Mouse (Mus musculus): Measurements from ENCODE around the gene Gm49320.

The Gm49320 gene

DNA sequence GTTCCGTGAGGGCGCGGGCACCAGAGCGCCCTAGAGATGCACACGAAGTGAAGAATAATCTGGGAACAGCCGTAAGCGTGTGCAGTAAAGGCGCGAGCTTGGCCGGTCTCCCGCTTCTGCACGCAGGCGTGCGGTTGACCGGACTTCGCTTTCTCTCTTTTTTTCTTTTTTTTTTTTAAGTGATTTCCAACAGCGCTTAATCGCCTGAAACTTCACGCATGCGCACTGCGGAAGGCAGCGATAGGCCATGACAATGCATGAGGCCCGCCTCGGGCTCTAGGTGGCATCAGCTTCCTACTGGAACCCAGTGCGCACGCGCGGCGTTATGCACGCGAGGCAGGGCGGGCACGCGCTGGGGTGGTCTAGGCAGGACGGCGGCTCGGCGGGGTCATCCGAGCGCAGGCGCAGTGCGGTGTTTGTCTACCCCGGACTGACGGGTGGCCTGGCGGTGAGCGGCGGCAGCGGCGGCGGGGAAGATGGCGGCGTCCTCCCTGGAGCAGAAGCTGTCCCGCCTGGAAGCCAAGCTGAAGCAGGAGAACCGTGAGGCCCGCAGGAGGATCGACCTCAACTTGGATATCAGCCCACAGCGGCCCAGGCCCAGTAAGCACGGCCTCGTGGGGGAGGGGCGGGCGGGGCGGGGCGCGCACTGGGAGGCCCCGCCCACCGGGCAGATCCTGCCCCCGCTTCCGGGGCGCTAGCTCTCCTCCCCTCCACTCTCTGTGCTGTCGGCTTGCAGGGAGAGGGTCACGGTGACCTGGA is at the start of gene Gm49320, which contains the start of gene Map2k7:
Gm49320 (plus strand) TSS at position 432 of the 759 bp plus-strand sequence.
Map2k7 (plus strand) TSS at position 307 of the 759 bp plus-strand sequence.
- peak; percentile 100 for DNase-seq

GRCm38 (mm10) chr8:4189031-4189722 is 49.5 kb upstream of the Gm49320 start:
- no peak for DNase-seq

- DNase-seq: no peak
Measured at GRCm38 (mm10) chr8:4192305-4192704, 46.4 kb upstream of the Gm49320 start.

GRCm38 (mm10) chr8:4192807-4193587 is 45.7 kb upstream of the Gm49320 start:
- DNase-seq: peak; percentile 98

DNA sequence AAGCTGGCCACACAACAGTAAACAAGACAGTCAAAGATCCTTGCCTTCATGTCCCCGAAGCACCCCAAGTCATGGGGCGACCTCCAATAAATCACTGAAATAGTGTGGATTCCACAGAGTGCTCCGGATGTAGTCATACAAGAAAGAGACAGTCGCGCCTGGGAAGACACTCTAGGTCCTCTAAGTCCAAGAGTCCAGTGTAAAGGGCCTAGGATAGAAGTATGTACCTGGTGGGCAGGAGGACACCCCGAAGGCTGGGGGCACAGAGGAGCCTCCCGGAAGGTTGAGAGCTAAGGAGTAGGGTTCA is 45.1 kb upstream of the Gm49320 start:
- no peak for DNase-seq

GRCm38 (mm10) chr8:4201321-4201720 is 37.3 kb upstream of the Gm49320 start:
- DNase-seq: no peak

- no peak for DNase-seq
Measured at GRCm38 (mm10) chr8:4205246-4206123, 33.2 kb upstream of the Gm49320 start.

DNA sequence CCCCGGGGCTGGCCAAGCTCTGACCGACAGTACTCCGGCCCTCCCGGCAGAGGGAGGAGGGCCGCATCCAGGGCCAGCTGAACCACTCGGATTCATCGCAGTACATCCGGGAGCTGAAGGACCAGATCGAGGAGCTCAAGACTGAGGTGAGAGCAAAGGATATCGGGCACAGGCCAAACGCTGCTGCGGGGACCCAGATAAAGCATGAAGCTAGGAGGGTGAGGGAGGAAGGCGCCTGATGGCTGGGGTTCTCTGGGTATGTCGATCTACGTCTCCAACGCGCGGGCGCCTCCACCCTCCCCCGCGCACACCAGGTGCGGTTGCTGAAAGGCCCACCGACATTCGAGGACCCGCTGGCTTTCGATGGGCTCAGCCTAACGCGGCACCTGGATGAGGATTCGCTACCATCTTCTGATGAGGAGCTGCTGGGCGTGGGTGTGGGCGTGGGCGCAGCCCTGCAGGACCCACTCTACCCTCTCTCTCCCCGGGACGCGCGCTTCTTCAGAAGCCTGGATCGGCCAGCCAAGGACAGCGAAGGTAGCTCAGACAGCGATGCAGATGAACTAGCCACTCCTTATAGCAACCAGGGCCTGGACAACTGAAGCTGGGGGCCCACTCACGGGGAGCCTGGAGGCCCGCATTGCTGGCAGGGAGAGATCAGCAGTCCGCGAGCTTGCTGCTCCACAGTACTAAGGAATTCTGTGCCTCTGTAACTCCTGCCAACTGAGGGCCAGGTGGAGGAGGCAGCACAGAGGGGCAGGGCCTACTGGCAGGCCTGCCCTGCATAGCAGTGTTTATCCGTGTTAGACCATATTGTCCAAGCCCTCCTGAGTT is 32.3 kb upstream of the Gm49320 start:
- DNase-seq: no peak

DNA sequence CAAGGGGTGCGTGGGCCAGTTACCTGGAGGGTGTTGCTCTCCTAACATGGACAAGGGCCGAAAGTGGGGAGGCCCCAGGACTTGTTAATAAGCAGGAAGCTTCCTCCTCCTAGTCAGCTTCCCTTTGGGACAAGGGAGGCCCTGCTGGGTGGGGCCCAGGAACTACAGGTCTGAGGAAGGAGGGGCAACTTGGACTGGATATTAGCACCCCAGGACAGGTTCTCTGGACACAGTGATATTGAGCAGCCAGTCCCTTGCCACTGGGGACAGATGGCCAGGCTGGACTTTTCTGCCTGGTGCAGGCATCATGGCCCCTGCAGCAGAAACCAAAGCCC is 31.7 kb upstream of the Gm49320 start:
- no peak for DNase-seq

DNA sequence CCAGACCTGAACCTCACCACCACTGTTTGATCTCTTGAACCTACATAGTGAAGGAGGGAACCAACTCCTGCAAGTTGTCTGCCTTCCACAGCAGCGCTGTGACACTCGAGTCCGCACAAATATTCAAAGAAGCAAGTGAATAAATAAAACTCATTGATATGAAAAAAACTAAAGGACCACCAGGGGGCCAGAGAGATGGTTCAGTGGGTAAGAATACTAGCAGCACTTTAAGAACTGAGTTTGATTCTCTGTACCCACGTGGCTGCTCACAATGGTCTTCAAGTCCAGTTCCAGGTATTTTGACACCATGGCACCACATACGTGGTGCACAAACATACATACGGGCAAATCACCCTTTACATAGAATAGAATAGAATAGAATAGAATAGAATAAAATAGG is 27.6 kb upstream of the Gm49320 start:
- DNase-seq: no peak

GRCm38 (mm10) chr8:4212809-4213209 is 25.9 kb upstream of the Gm49320 start:
- DNase-seq: no peak

- DNase-seq: peak; percentile 96
Measured at GRCm38 (mm10) chr8:4213210-4214005, 25.3 kb upstream of the Gm49320 start.

DNA sequence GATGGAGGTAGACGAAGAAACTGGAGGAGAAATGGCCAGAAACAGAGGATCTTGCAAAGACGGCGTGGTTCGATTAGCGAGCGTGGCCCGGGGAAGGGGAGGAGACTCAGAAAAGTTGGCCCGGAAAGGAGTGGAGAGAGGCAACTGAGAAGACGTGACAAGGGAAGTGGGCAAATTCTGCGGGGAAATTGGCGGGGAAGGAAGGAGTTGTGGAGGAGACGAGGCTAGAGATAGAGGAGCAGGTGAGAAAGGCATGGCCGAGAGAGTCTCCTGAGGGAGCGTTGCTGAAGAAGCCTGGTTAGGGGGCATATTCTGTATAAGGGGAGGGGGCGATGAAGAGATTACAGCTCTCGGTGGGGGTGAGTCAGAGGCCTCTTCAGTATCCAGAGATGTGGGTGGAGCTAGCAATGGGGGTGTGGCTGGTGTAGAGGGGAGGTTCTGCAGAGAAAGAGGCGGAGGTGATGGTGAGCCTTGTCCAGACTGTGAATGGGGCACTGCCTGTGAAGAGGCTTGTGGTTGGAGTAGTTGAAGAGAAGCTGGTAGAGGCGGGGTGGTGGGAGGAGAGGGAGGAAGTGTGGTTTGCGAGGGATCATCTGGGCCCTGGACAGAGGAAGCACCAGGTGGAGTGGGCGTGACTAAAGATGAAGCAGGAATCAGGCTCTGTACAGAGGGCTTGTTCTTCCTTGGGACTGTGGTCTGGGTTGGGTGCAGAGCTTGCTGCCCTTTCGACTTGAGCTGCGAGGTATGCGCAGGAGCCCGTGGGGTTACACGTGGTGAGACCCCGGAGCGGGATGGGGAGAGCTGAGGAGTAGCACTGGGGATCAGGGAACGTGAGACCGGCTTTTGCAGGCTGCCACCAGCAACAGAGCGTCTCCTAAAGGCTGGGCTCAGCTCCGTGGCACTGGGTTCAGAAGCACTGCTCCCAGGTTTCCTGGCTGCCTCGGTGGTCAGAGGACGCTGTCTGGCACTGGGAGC is 24.4 kb upstream of the Gm49320 start:
- peak; percentile 96 for DNase-seq

DNA sequence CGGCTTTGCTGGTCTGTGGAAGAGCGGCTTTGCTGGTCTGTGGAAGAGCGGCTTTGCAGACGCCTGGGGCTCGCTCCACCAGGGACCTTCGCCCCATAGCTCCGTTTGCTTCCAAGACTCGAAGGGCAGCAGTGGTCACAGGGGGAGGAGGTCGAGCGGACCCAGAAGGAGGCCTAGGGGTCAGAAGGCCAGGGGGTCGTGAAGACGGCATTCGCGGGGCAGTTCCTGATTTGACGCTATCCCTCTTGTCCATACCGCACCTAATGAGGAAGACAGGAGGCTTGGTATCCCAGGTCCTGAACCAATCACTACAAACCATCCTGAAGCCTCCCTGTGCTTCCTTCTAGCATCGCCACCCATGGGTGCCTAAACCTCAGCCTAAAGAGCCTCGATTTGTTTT is 22.4 kb upstream of the Gm49320 start:
- no peak for DNase-seq

GRCm38 (mm10) chr8:4216791-4217621 is 21.7 kb upstream of the Gm49320 start, which contains the start of gene Prr36:
TSS of gene Prr36 (minus strand) at chr8:4217459.
- no peak for DNase-seq

- DNase-seq: no peak
Measured at GRCm38 (mm10) chr8:4219617-4220016, 19.0 kb upstream of the Gm49320 start.

GRCm38 (mm10) chr8:4222059-4222458 is 16.6 kb upstream of the Gm49320 start:
- no peak for DNase-seq

DNA sequence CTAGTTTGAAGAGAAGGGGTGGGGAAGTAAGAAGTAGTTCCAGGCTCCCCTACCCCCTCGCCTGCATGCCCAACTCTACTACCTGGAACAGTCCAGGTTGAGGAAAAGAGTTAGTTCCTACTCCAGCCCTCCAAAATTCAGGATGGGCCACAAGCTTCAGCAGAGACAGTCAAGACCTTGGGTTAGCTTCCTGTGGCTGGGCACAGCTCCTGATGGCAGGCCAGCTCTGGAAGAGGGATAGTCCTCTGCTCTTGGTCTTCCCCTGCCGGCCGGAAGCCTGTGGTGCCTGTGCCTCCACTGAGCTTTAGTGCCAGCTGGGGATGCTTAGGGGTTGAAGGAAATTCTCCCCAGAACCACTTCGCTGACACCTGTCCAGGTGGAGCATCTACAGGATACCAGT is 12.3 kb upstream of the Gm49320 start:
- peak; percentile 61 for DNase-seq
